Mouse (Mus musculus) left cerebral cortex, postnatal 14 days (tissue): Measurements from ENCODE around the gene Atp8b3. TPM values are rescaled to one million over a fixed set of nuclear protein-coding genes. Genes with fewer than 3 reads are reported as not detected.

Experiments
- DNase-seq, 2 experiments: peaks; one replicate each; pipeline ENCODE4 v3.0.0; 2021 to 2022; ENCODE audit warnings: low spot score in 2 of 2, mixed read lengths in 1 of 2
- intact Hi-C: fragments of 180-260 bp; cut with DNase I; formaldehyde crosslinking; loops from one replicate; pipeline ENCODE4 v1.15.1; 2025
- long read RNA-seq, 2 experiments: library from polyadenylated mRNA; stranded (forward); transcript quantifications; one replicate each; pipeline ENCODE4 v2.0.0; 2021
- total RNA-seq, 2 experiments: library from RNA; stranded (reverse); gene quantifications; 2 replicates each; pipeline ENCODE4 v1.2.3; 2021

Gene Atp8b3
- under 1 TPM; 0.15 TPM for total RNA-seq
- long read RNA-seq, experiment 1 = 0 reads
- long read RNA-seq, experiment 2 = 0 reads

GRCm38 (mm10) chr10:80538710-80539394 lies at the start of gene Atp8b3:
Gene Atp8b3, minus strand, starts transcription at chr10:80539124.
- intact Hi-C loops = no loop called here
- DNase-seq = peak in 1 of 2 experiments; percentile 62

GRCm38 (mm10) chr10:80587305-80587657 lies 48.4 kb upstream of the Atp8b3 start:
- DNase-seq = no peak
- intact Hi-C loops = no loop called here

- no peak for DNase-seq
- intact Hi-C loops = no loop called here
Observed at GRCm38 (mm10) chr10:80586407-80587304, 47.7 kb upstream of the Atp8b3 start.

GRCm38 (mm10) chr10:80585581-80585980 lies 46.7 kb upstream of the Atp8b3 start:
- intact Hi-C loops = no loop called here
- DNase-seq = no peak

GRCm38 (mm10) chr10:80584642-80585552 lies 46.0 kb upstream of the Atp8b3 start:
- no peak for DNase-seq
- intact Hi-C loops = no loop called here

GRCm38 (mm10) chr10:80584045-80584488 lies 45.1 kb upstream of the Atp8b3 start:
- intact Hi-C loops = no loop called here
- no peak for DNase-seq

GRCm38 (mm10) chr10:80583047-80583446 lies 44.1 kb upstream of the Atp8b3 start:
- no peak for DNase-seq
- intact Hi-C loops = no loop called here

- DNase-seq = peak in 1 of 2 experiments; percentile 56
- intact Hi-C loops = loop anchor here (5.0 kb wide), 2 partner anchors 43 to 103 kb away; partner anchors contain the start of gene Csnk1g2
Observed at GRCm38 (mm10) chr10:80578911-80579310, 40.0 kb upstream of the Atp8b3 start.

- intact Hi-C loops = loop anchor here (5.0 kb wide), 2 partner anchors 44 to 104 kb away; partner anchors contain the start of gene Csnk1g2
- peak in 1 of 2 experiments; percentile 71 for DNase-seq
Observed at GRCm38 (mm10) chr10:80578131-80578750, 39.3 kb upstream of the Atp8b3 start.

GRCm38 (mm10) chr10:80577195-80578130 lies 38.5 kb upstream of the Atp8b3 start, which contains the start of gene Klf16:
Gene Klf16, minus strand, starts transcription at chr10:80577321.
- peak; percentile 95 for DNase-seq
- intact Hi-C loops = loop anchor here (5.0 kb wide), 2 partner anchors 45 to 105 kb away; partner anchors contain the start of gene Csnk1g2

GRCm38 (mm10) chr10:80576351-80577194 lies 37.6 kb upstream of the Atp8b3 start:
- peak in 1 of 2 experiments; percentile 49 for DNase-seq

GRCm38 (mm10) chr10:80575925-80576324 lies 37.0 kb upstream of the Atp8b3 start:
- intact Hi-C loops = loop anchor here (5.0 kb wide), 2 partner anchors 46 to 106 kb away; partner anchors contain the start of gene Csnk1g2
- no peak for DNase-seq

More at GRCm38 (mm10) chr10:80576351-80577194, 37.6 kb upstream of the Atp8b3 start:
- intact Hi-C loops = loop anchor here (5.0 kb wide), 2 partner anchors 46 to 106 kb away; partner anchors contain the start of gene Csnk1g2

- DNase-seq = no peak
- intact Hi-C loops = loop anchor here (5.0 kb wide), 2 partner anchors 47 to 107 kb away; partner anchors contain the start of gene Csnk1g2
Observed at GRCm38 (mm10) chr10:80574896-80575295, 36.0 kb upstream of the Atp8b3 start.

GRCm38 (mm10) chr10:80573944-80574343 lies 35.0 kb upstream of the Atp8b3 start:
- peak; percentile 58 to 80 for DNase-seq
- intact Hi-C loops = no loop called here

- intact Hi-C loops = no loop called here
- DNase-seq = no peak
Observed at GRCm38 (mm10) chr10:80572477-80572876, 33.6 kb upstream of the Atp8b3 start.
